In genomic region chr7:46578091-46578490, GRCm38 (mm10) we compare ENCODE assay signal across 21 mouse cellular contexts.
DNase-seq lines count a peak whose midpoint lies in the region; ATAC-seq and TF ChIP-seq lines count a peak whose summit lies in the region.
"Had no signal": no experiment of that assay in that cellular context is flagged by ENCODE, and none has a peak within 500 bp of the region (broad histone marks: within the 10 kb centered on the region; RNA-seq: fewer than 3 reads in every experiment).

No protein-coding gene starts in this region.

- no peak for TF ChIP-seq CTCF in left cerebral cortex, adult 2 months (IDR thresholded peaks at IDR 0.05)

- intact Hi-C loops in left cerebral cortex, adult 2 months (cut with DNase I), result no loop called here
- intact Hi-C loops in left cerebral cortex, postnatal 4 days (cut with DNase I), result no loop called here

- H3K4me3 ChIP-seq in left cerebral cortex, adult 2 months, result no peak overlapping the region

- 0 out of 2 replicates have a peak overlapping the region, but pooled peaks have one; percentile 44 for H3K27ac ChIP-seq in left cerebral cortex, adult 2 months

- DNase-seq in frontal cortex, postnatal 10 days (ENCODE audit: low spot score in 2 of 2), result no peak
- no peak for DNase-seq in left cerebral cortex, adult 2 months (ENCODE audit: extremely low spot score in 1 of 2, low spot score in 2 of 2)
- no peak for DNase-seq in left cerebral cortex, postnatal 4 days
- peak; percentile 32 for DNase-seq in right cerebral cortex, adult 18-20 months
- DNase-seq in right cerebral cortex, adult 2 months (ENCODE audit: low spot score in 2 of 2), result no peak
- peak; percentile 58 for DNase-seq in brain, adult 2 months (ENCODE audit: low read depth, low spot score)
- no peak for DNase-seq in cerebellum, adult 9-11 months
- DNase-seq: adrenal gland, adult 2 months; adrenal gland, adult 8-10 months; adrenal gland, postnatal 10 days; adrenal gland, postnatal 14 days; adrenal gland, postnatal 25 days; adrenal gland, postnatal 36 days; B cell, adult 2 months; cerebellum, adult 11 months; cerebellum, adult 11-12 months; cerebellum, adult 18-20 months had no signal

- peak; percentile 50; the same call in 1 of the 2 replicates for ATAC-seq in frontal cortex, adult (ENCODE audit: low TSS enrichment)
- ATAC-seq: activated CD4-positive, CD25-positive, alpha-beta regulatory T cell, adult 4 months; CD4-positive, CD25-positive, alpha-beta regulatory T cell, adult 4 months; Patski had no signal

Comparison
In these comparisons a context has a peak if more than half of its experiments do, and no peak if none do; other contexts are left out.
1. DNase-seq: peak in right cerebral cortex, adult 18-20 months (single experiment) and brain, adult 2 months (single experiment); none in frontal cortex, postnatal 10 days (0 of 2), left cerebral cortex, adult 2 months (0 of 2), left cerebral cortex, postnatal 4 days (single experiment), right cerebral cortex, adult 2 months (0 of 2) and cerebellum, adult 9-11 months (single experiment).